Mouse (Mus musculus): ENCODE results near the gene Map4k5.
A peak's percentile ranks its signal among the peaks of the same experiment; 100 is the strongest.

Map4k5 gene

DNA sequence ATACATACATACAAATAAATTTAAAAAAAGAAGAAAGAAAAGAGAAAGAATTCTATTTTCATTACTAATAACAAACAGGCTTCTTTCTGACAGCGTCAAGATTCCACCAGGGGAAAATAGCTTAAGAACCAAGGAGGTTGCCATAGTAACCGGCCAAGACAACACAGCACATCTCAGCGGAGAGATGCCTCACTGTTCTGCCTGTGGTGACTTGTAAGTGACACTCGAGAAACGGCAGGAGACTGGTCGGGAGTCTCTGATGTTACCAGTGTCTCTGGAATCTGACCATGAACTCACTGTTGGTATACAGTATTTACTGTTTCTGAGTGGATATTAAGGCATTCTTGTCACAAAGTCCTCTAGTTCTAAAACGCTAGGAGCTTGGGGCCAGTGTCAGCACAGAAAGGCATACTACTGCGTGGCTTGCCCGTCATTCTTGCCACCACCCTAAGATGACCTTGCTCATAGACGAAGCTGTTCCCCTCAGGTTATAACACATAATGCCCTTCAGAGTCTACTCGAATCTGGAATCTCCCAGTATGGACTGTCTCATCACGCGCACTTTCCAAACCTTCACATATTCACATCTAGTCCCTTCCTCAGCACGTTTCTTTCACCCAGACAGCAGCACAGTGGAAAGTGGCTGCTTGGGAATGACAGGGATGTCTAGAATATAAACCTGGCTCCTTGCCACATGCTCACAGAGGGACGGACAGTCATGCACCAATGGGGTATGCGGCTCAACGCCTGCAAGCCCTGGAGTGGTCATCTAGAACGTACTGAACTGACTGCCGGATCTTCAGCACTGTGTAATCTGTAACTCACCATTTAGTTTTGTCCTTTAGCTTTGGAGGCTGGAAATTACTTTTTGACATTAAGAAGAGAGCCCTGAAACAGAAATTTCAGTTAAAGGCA, 49.2 kb downstream of the Map4k5 start:
- DNase-seq (ENCODE audit: low spot score in 2 of 2): no peak

- DNase-seq (ENCODE audit: low spot score in 2 of 2): no peak
Observed at GRCm38 (mm10) chr12:69838376-69838775, 54.6 kb downstream of the Map4k5 start.

DNA sequence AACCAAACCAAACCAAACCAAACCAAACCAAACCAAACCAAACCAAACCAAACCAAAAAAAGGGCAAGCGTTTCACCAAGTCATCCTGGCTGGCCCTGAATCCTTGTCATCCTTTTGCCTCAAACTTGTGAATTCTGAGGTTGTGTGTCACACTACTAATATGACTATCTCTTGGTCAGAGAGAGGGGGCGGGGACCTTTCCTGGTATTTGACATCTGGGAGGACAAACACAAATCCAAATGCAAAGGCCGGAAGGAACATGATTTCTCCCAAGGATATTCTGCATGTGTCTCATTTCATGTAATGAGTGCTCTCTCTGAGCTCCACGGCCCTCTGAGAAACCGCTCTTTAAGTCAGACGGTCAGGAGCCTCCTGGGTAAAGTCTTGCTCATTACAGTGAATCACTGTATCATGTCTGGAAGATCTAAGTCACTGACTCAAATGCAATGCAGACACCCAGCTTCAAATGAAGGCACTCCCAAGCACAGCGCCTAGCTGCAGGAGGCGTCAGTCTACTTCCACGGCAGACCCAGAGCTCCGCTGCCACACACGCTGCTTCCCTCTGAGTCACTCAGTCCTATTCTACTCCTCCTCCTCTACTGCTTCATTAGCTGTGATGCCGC, 58.9 kb downstream of the Map4k5 start:
- DNase-seq (ENCODE audit: low spot score in 2 of 2): no peak

DNA sequence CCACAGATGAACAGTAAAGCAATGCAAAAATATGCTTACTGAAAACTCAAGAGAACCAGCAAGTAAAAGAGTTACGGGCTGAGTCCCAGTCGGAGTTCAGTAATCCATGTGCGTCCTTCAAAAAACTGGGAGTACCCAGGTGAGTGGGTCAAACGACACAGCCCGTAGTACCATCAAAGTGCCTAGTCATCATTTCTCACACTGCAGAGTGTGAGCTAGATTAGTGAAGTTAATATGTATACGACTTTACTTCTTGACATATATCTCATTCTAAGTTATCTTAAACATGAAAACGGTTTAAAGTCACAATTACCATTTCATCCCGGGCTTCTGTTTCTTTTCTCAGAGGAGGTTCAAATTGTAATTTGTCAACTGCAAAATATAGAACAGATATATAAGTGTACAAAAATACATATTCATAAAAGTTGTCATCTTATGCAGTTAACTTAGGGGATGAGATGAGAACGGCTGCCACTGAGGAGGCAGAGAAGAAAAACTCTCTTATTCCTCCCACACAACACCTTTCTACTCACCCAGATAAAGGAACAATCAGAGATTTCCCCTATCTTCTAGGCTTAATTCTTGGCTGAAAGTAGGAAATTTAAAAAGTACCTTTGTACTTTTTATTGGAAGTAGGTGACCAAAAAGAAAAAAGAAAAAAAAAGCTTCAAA, 61.6 kb downstream of the Map4k5 start:
- no peak for DNase-seq (ENCODE audit: low spot score in 2 of 2)

- DNase-seq (ENCODE audit: low spot score in 2 of 2): no peak
Observed at GRCm38 (mm10) chr12:69828214-69828613, 64.8 kb downstream of the Map4k5 start.

DNA sequence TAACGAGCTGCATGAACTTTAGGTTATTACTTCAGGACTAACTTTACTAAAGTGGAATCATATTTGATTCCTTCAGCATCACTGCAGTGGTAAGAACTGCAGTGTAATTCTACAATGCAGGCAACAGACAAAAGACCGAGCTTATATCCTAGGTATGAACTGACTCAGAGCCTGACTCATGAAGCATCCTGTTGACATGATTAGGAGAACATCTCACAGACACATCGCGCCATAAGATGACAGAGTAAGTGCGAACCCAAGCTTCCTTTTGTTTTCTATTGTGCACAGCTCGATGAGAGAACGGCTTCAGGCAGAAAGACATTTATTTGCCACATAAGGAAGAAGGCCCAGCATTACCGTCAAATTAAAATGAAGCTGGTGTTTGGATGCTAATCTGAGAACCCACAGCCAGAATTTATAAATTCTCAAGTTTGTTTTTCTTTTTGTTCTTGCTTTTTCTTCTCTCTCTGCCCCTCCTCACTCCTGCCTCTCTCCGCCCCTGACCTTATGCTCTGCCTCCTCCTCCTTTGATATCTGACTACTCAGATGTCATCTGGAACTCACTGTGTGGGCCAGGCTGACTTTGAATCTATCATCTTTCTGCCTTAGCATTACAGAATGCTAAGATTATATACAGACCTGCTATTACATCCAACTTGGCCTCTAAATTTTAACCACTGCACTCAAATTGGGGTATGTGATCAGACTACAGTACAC, 68.0 kb downstream of the Map4k5 start:
- DNase-seq (ENCODE audit: low spot score in 2 of 2): no peak

DNA sequence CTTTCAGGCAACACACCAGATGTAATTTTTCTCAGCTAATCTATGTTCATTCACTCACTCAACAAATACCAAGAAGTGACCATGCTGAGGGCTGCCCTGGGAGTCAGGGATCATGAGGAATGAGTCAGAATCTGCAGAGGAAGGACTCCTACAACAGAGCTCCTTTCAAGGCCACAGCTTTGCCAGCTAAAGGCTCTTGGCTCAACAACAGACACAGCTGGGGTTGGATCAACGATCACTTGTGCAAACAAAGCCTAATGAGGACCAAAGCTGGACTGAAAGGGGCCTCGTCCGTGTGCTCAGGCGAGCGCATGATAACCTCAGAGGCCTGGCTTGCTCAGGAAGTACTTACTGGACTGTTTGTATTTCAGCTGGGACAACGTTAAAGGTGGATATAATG, 78.7 kb downstream of the Map4k5 start:
- DNase-seq (ENCODE audit: low spot score in 2 of 2): no peak

DNA sequence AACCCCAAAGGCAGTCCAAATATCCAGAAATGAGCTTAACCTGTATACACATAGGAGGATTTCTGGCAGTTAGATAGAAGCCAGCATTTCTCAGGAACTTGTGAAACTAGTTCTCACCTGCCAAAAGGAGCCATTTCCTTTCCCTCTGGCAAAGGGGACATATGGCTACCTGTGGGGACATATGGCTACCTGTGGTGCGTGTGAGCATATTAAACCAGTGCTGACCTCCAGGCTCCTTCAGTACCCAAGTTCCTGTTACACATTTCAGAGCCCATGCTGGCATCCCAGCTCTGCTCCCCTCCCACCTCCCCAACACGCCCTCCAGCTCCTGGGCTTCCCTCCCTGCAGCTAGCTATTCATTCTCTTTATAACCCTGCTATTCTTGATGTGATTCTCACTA, 79.4 kb downstream of the Map4k5 start:
- no peak for DNase-seq (ENCODE audit: low spot score in 2 of 2)

DNA sequence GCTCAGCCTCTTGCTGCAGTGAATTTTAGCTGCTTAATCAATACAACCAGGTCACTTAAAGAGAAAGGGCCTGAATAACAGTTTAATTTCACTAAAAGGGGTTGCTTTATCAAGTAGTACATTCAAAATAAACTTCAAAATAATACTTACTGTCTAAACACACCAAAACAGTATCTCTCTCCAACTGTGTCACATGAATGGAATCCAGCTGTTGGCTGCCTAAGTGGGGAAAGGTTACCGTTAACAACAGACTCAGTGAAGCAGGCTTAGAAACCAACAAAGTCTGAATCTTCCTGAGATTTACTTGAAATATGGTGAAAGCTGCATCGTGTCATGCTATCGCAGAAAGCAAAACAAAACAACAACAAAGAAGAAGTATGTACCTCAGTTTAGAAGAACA, 80.0 kb downstream of the Map4k5 start:
- no peak for DNase-seq (ENCODE audit: low spot score in 2 of 2)

DNA sequence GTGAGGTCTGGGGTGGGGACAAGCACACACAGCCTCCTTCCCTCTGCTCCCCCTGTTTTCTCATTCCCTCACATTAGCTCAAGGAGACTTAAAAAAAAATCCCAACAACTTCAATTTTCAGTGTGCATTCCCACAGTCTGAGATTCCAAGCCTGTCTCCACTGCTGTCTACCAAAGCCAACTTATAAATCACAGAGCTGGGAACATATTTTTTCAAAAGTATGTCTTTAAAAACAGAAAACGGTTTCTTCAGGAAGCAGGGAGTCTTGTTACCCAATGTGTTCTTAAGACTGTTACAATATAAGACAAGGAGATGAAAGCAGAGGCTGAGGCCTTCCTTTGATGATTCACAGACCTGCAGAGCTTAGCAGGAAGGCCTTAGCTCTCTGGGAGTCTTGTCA, 81.0 kb downstream of the Map4k5 start:
- no peak for DNase-seq (ENCODE audit: low spot score in 2 of 2)

DNA sequence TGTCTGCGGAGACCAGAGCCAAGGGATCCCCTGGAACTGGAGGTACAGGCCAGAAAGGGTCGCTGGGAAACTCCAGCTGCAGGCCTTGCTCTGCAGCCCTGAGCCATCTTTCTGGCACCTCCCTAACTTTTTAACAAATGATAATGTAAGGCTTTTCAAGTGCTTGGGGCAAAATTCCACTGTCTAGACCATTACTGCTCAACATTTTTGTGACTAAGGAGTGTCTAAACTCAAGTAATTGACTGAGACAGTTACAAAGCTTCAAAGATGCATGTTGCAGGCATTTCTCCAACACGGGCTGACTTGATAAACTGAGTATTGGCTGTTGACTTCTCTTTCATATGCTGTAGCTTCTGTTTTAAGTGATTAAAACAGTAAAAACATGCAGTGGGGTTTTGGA, 83.6 kb downstream of the Map4k5 start:
- no peak for DNase-seq (ENCODE audit: low spot score in 2 of 2)

GRCm38 (mm10) chr12:69807399-69807985, 85.5 kb downstream of the Map4k5 start:
- DNase-seq (ENCODE audit: low spot score in 2 of 2): no peak

GRCm38 (mm10) chr12:69805148-69805547, 87.9 kb downstream of the Map4k5 start:
- no peak for DNase-seq (ENCODE audit: low spot score in 2 of 2)

DNA sequence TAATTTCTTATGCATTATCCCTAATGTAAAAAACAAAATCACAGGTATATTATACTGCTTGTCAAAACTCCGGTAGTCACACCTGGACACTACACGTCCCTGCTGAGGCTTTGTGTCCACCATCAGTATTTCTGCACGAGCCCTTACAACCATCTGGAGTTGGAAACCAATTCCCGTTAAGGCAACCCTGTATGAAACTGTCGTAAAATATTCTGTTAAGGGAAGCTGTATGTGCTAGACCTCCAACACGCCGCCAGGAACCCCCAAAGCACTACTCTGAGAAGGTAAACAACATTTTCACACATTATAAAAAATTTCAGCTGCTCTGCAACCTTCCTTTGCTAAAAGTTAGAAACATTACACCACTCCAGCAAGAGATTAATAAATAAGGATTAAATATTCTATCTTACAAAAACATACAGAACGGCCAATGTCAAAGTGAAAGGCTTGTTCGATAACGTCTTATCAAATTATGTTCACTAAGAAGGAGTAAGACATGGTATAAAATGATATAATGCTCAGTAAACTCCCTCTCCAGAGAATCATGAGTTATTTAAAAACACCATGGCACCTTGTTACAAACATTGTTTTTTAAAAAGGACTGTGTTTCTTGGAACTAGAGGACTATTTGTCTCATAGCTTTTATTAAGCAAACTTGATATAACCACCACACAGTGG, 88.5 kb downstream of the Map4k5 start:
- no peak for DNase-seq (ENCODE audit: low spot score in 2 of 2)

GRCm38 (mm10) chr12:69803196-69803595, 89.8 kb downstream of the Map4k5 start:
- no peak for DNase-seq (ENCODE audit: low spot score in 2 of 2)

- no peak for DNase-seq (ENCODE audit: low spot score in 2 of 2)
Observed at GRCm38 (mm10) chr12:69800586-69800985, 92.4 kb downstream of the Map4k5 start.

DNA sequence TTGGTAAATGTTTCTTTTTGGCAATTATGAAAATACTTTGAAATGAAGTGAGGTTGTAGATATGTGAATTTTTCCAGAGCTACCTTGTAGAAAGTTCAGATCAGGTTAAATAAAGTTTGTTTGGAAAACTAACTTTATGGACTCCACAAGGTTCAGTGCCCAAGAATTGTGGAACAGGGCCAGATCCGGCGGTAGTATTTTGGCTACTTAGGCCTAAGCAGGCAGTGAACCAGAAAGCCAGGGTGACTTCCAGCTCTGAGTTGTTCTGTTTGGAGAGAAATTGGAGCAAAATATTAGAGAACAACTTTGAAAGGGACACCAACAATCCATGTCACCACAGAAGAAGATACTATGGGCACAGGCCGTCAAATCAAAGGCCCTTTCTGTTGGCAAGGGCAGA, 96.7 kb downstream of the Map4k5 start:
- DNase-seq (ENCODE audit: low spot score in 2 of 2): no peak

DNA sequence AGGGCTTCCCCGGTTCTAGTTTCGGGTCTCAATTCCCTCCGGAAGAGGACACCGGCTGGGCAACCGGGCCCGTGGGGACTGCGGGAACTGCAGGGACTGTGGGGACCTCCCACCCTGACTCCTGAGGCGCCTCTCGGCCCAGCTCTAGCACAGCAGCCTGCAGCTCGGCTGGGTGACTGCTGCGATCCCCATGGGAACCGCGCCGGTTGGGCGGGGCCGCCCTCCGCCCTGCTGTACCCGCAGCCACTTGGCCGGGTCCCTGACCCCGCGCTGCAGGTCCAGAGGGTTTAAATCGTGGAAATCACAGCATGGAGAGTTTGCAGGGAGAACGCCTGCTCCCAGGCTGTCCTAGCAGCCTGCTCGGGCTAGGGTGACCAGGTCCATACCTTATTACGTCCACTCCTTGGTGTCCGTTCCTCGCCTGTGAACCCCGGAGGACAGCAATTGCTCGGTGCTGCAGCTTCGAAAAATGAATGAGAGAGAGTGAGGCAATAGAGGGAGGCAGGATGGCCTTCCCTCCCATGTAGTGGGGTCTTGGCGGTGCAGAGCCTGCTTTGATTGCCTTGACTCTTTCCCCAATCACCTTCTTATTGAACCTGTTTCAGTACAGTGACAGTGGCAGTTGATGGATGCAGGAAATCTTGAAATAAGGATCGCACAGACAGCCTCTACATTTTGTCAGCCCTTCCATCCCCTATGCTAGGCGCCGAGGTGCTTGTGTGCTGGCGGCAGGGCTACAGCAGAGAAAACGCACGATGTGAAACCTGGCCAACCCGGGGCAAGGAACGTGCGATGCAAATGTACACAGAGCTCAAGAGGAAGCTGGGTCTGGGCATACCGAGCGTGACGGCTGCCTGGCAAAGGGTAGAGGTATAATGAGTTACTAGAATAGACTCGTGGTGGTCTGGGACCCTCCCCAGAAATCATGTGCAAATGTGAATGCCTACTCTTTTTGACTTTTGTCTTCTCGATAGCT, 102.2 kb downstream of the Map4k5 start, which contains the start of gene Cdkl1:
TSS of gene Cdkl1 (minus strand) at position 738 of the 976 bp plus-strand sequence.
- DNase-seq (ENCODE audit: low spot score in 2 of 2): peak; percentile 37 to 67

DNA sequence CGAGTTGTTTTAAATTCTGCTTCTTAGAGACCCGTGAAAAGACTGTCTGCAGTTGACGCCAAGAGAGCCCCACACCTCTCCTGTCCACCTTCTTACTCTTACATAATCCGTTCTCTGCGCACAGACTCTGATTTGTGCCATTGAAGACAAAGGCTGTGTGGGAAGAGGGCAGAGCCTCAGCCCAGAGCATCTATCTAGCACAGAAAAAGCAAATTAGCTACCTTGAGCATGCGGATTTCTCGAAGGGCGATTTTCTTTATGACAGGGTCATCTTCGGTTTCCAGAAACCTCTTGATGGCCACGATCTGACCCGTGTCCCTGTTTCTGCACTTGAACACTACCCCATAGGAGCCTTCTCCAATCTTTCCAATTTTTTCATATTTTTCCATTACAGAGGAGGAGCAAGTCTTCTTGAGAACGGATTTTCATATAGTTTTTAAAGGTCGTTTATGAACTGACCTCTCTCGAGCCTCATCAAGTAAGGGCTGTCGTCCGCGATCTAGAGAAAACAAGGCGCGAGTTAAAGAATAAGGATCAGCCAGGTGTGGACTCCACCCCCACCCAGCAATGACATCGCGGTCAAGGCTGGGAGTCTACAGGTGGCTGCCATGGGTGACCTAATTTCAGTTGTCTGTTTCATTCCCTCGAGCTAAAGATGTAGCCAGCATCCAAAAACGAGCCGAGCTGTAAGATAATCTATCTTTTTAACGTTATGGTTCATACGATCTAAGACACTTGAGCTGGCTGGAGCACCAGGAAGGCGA, 103.1 kb downstream of the Map4k5 start:
- no peak for DNase-seq (ENCODE audit: low spot score in 2 of 2)
